Mouse (Mus musculus): ENCODE results near the gene Chd3.
"Not testable (repeated sequence)": the region's sequence is repeated elsewhere in the genome, so short reads cannot be mapped to it uniquely, and the experiment has no call there.

Chd3 gene

DNA sequence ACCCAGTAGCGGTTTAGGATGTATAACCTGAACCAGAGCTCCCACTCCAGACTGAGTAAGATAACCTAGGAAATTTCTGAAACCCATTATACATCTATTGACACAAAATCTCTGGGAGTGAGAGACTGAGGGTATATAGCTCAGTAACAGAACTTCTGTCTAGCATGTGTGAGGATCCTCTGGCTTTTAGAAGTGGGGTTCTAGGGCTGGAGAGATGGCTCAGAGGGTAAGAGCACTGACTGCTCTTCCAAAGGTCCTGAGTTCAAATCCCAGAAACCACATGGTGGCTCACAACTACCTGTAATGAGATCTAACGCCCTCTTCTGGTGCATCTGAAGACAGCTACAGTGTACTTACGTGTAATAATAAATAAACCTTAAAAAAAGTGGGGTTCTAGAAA lies 51.2 kb downstream of the Chd3 start:
- not testable (repeated sequence) for DNase-seq

DNA sequence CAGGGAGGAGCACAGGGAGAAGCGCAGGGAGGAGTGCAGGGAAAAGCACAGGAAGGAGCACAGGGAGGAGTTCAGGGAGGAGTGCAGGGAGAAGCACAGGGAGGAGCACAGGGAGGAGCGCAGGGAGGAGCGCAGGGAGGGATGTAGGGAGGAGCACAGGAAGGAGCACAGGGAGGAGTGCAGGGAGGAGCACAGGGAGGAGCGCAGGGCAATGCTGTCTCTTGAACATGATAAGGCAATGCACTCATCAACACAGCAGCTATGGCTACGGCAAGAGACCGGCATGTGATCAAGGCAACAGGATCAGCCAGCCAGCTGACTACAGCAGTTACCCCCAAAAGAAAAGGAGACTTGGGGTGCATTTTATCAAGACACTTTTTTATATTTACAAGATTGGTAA lies 52.8 kb downstream of the Chd3 start:
- no peak for DNase-seq

DNA sequence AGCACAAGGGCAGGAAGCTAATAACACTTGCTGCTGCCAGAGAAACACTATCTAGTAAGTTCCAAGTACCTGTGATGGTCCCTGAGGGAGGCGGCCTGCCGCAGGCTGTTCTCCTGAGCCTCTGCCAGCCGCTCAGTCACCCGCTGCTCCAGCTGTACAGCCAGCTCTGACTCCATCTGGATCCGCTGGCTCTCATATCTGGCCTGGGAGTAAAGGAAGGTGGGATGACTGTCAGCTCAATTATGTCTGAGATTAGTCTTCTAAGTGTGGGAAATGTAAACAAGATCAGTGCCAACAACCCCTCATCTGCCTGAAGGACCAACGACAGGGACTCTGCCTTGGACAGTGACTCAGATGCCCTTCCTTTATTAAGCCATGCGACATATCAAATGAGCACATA lies 57.9 kb downstream of the Chd3 start:
- DNase-seq = no peak

DNA sequence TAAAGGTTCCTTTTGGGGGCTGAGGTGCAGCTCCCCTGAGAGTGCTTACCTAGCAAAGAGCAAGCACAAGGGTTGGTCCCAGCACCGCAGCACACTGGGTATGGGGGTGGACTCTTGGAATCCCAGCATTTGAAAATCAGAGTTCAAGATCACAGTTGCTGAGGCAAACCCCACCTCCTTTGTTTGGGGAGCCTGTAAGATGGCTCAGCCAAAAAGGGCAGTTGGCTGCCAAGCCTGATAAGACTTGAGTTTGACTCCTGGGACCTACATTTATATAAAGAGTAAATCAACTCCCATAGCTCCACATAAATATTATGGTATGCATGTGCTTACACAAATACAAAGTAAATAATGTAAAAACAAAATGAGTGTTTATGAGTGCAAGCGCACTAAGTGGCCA lies 63.2 kb downstream of the Chd3 start:
- no peak for DNase-seq

DNA sequence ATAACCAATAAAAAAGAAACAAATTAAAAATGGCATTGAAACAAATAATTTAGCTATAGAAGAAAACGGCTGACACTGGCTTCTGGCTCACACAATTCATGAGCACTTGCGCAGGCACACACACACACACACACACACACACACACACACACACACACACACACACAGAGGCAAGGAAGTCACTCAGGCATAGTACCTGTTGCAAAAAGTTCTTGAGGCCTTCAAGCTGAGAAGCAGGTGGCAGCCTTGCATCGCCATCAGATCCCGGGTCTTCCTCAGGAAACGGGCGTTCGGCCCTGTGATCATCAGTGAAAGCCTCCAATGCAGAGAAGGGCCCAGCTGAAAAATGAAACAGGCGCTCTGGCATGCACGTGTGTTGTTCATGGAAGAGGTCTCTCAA lies 63.9 kb downstream of the Chd3 start:
- no peak for DNase-seq

DNA sequence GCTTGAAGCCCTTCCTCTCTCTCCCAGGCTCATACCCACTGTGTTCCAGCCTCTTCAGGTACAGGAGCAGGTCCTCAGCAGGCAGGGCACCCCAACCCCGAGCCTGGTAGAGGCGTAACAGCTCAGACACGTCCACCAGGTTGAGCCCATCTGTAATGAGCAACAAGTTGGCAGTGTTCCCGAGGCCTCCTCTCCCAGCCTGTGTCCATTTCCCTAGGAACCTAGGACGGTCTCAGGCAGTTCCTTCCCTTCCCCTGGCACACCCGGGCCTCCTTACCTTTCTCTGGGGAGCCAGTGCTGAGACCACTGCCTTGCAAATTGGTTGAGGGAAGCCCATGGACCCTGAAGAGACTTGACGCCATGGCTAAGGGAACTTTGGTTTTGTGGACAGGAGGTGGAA lies 66.4 kb downstream of the Chd3 start:
- DNase-seq = no peak

DNA sequence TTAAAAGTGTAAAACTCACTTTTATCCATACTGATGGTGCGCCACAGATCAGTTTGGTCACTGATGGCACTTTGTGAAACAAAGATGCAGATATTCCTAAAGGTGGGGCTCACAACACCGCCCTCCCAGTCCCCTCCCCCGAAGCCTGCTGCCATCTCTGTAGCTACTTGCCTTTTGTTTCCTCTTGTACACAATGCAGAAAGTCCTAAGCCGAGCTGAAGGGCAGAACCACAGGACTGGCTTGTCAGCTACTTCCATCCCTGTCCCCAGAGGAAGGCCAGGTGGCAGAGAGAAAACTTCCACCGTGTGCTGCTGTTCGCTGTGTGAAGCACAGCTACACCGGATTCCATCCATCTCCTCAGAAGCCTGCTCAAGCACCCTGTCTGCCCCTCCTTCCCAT lies 71.0 kb downstream of the Chd3 start:
- no peak for DNase-seq

DNA sequence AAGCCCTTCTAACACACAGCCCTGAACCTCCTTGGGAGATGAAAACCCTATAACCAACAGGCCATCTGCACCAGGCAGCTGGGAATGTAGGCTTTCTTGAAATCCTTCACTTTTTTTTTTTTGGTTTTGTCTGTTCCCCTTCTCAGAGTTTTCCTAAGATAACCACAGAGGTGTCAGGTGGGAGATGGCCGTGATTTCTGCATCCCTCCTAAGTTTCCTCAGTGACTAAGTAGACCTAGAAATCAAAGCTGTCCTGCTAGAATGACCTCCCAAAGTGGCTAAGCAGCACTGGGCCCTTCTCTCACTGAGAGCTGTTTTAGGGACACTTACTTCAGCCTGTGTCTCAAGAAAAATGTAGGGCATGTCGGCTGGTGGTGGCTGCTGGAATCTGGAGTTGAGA lies 71.4 kb downstream of the Chd3 start:
- DNase-seq = no peak

DNA sequence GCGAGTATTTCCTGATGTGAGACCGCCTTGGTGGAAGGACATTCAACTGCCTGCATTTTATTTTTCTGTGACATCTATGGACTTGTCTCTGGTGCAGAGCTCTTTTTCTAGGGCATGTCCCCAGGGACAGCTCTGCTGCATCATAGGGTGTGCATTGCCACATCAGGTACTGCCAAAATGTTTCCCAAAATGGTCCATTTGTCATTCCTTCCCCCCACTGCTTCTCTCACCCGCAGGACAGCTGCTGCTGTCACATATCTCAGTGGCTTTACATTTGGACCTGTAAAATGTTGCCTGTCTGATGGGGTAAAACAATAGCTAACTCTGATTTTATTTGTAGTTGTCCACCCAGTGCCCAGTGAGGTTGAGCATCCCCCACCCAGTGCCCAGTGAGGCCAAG lies 73.9 kb downstream of the Chd3 start:
- no peak for DNase-seq
